Mouse (Mus musculus) lung, postnatal 25 days (tissue): ENCODE measurements at regions not wholly inside any gene's neighbourhood (a gene's known extent, or its start where the extent isn't known, plus 50 kb on each side); places are given as distances from the start of the nearest gene placed in this dataset.

Experiments
- DNase-seq: peaks from one replicate; pipeline ENCODE4 v3.0.0; 2022; ENCODE audit warnings: low spot score

- DNase-seq: no peak
Measured at GRCm38 (mm10) chr10:119054191-119055175, 184.5 kb upstream of the Dyrk2 start.

GRCm38 (mm10) chr10:119052441-119053041 lies 182.5 kb upstream of the Dyrk2 start:
- DNase-seq: no peak

- no peak for DNase-seq
Measured at GRCm38 (mm10) chr10:119051598-119051997, 181.6 kb upstream of the Dyrk2 start.

DNA sequence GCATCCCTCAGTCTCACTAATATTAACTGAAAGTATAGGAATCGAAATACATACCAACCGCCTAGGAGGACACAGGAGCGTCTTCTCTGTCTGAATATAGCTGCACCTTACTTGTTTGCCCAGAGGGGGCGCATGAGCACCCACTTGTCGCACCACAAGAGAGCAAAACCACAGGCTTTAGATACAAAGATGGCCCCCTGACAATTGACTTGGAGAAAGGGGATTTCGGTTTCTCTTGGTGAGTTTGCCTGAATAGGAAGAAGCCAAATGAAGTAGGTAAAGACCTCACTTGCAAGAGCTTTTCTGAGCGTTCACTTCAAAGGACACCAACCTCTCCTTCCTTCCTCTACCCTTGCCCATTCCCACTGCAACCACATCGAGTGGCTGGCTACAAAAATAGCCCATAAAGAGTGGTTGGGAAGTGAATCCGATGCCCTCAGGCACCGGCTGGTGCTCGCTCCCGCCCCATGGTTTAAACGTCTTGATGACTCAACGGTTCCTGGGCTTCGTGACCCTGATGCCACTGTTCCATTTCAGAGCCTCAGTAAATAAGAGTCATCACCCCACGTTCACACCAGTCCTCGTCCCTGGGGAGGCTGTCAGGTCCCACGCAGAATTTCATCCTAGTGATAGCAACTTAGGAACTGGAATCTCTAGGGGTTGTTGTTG lies 180.1 kb upstream of the Dyrk2 start:
- no peak for DNase-seq

DNA sequence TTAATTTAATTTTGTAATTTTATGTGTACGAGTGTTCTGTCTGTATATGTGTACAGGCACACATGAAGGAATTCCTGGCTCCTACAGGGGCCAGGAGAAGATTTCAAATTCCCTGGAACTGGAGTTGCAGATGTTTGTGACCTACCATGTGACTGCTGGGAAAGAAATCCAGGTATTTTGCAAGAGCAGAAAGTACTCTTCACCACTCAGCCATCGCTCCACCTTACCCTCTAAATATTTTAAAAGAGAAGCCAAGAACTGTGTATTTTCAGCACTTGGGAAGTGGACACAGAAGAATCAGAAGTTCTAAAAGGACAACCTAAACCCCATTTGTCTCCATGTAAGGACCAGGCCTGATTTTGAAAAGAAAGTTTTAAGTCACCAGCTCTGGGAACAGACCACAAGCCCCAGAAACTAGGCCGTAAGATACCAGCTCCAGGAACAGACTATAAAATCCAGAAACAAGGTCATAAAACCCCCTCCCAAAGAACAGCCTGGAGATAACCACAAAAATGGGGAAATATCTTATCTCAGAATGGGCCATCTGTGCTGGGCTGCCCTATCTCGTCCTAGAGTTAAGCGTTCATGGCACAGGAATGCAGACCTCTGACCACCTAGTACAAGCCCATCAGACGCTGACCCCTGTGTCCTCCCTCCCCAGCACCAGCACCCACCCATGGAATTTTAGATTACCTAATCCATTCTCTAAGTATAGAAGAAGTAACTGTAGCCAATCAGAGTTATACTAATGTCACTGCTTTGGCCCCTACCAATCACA lies 178.8 kb upstream of the Dyrk2 start:
- peak; percentile 50 for DNase-seq

GRCm38 (mm10) chr10:119045059-119045458 lies 175.1 kb upstream of the Dyrk2 start:
- DNase-seq: no peak

DNA sequence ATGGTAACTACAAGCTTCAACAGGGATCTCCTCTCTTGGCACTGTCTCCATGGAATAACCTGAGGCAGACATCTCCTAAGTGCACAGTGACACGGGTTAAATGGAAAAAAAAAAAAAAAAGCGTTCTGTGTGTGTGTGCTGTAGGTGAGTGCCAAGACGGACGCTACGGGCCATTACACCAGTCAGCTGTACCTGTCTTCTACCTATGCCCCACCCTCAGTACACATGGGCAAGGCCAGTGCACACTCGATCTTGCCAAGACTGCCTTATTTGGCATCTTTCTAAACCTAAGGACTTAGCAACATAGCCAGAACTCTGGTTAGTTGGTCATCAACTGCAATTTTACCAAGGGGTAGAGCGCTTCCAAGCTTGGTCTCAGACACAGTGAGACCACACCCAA lies 173.1 kb upstream of the Dyrk2 start:
- no peak for DNase-seq

DNA sequence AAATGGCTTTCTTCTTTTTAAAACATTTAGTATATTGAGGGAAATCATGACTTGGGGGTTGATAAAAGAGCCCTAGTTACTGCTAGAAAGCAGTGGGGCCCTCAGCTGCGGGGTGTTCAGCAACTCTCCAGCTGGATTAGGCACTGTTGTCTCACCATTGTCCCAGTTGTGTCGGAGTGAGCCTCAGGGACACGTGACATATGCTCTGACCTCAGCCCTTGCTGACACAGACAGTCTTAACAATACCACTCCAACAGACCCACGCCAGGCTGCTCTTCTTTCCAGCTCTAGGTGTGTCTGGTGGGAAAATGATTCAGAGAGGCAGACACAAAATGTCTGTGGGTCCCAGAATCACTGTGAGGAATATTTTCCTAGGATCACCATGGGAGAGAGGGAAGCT lies 170.2 kb upstream of the Dyrk2 start:
- DNase-seq: no peak

GRCm38 (mm10) chr10:119039732-119040131 lies 169.7 kb upstream of the Dyrk2 start:
- DNase-seq: no peak

- no peak for DNase-seq
Measured at GRCm38 (mm10) chr10:119038991-119039390, 169.0 kb upstream of the Dyrk2 start.

DNA sequence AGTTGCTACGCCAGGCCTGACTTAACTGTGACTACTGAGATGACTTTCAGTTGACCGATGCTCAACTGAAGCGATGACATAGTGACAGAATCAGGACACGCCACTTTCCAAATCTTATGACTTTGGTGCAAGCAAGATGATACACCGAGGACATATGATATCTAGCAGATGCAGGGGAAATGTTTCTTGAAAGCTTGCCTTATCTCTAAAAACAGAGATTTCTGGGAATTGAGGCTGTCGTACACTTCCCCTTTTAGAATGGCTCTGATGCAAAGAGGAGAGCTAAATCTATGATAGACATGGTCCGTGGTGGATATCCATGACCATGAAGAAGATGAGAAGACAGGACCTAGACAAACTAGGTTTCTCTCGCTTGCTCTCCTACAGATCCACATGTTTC lies 167.8 kb upstream of the Dyrk2 start:
- DNase-seq: no peak

DNA sequence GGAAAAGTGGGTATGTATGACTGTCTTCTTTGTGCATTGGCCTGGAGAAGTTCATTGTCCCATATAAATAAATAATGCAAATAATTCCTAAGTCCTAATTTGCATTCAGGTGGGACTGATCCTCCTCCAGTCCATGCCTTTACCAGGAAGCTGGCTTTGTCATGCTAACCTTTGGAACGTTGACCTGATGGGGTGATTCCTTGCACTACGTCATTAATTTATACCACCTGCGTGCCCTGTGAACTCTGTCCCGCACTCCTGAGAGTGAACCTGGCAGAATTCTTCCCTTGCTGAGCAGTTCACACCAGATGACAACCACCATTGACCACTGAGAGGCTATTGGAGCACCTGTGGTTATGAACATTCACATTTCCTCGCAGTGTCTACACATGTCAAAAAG lies 165.9 kb upstream of the Dyrk2 start:
- DNase-seq: no peak

GRCm38 (mm10) chr10:119034396-119034795 lies 164.4 kb upstream of the Dyrk2 start:
- DNase-seq: no peak

- DNase-seq: no peak
Measured at GRCm38 (mm10) chr10:119031282-119032275, 161.6 kb upstream of the Dyrk2 start.

DNA sequence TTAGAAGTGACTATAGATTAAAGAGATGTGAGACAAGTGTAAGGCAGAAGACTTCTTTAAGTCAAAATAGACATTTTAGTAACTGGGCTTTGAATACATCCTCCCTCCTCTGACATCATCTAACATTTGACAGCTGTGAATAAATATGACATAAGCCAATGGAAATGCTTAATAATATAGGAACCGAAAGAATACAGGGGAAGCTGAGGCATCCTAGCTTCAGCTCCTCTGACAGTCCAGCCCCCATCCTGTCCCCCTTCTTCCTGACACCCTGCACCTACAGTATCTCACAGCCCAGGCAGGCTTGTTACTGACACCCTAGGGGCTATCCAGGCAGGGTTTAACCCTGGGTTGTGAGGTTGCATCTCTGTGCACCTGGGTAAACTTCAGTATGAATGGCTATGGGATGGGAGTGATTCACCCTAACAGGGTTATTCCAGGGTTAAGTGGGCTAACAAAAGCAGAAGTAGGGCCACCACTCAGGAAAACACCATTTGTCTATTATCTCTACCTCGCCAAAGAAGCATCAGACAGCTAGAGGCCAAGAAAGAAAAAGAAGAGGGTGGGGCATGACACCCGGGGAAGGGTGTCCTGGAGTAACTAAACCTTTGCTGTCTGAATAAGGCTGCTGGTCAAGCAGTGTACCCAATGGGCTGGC lies 158.6 kb upstream of the Dyrk2 start:
- DNase-seq: no peak

DNA sequence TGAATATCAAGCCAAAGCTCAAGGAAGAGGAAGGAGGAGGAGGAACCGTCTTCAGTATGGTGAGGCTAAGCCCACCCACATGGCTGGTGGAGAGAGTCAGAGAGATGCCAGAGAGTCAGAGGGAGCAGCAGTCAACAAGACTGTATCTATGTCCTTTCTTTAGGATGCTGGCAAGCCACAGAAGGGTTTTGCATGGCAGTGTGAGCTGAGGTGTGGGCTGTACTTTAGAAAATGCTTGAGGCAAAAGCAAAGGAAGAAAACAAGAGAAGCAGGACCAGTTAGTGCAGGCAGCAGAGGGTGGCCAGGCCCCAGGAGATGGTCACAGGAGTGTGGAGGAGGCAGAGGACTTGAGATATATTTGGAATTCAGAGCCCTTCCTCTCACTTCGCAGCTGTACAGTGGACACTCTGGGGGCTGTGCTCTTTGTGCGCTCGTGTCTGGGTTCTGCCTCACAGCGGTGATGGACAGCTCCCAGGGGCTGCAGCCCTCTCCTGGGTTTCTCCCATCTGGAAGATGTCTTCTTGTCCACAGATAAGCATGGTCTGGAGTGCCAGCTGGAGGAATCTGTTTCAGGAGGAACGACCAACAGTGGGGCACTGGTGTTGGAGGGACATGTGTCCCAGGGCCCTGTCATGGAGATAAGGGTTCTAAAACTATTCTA lies 157.4 kb upstream of the Dyrk2 start:
- DNase-seq: no peak

DNA sequence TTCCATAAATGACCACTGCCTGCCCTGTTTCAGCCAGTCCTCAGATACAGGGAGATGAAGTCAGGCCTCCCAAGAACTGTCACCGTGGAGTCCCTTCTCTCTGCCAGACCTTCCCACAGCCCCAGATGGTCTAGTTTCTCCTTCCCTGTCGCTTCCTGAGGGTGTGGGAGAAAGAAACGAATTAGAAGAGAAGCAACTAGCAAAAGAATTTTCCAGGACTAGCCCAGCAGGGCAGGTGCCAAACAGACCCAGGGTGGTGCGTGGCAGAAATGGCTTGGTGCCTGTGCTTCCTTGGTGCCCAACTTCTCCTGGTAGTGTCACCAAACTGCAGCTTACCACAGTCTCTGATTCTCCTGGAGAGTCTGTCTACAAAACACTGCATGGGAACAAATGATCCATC lies 156.3 kb upstream of the Dyrk2 start:
- no peak for DNase-seq

DNA sequence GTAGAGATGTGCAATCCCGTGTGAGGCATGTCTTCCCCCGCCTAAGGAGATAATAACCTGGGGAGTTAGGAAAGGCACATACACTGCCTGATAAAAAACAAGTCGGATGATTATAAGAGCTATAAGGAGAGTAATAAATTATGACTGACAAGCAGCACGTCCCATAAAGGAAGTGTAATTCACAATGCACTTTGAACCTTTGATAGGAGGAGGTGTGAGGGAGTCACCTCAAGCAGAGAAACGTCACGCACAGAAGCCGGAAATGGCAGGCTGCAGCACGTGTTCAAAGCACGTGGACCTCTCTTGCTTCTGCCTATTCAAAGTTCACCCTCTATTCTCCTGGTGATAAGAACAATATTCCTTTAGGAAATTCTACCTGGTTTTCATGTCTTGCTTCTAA lies 154.4 kb upstream of the Dyrk2 start:
- no peak for DNase-seq

DNA sequence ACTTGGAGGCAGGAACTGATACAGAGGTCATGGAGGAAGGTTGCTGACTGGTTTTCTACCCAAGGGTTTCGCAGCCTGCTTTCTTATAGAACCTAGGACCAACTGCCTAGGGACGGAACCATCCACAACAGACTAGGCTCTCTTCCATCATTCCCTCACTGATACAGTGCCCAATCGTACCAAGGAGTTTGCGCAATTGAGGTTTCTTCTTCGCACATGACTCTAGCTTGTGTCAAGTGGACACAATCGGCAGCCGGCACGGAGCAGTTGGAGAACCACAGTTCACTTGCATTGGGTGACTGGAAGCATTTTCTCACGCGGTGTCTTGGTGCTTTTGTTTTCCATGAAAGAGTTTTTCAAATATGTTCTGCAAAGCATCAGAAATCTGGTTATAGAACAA lies 149.1 kb upstream of the Dyrk2 start:
- DNase-seq: no peak

DNA sequence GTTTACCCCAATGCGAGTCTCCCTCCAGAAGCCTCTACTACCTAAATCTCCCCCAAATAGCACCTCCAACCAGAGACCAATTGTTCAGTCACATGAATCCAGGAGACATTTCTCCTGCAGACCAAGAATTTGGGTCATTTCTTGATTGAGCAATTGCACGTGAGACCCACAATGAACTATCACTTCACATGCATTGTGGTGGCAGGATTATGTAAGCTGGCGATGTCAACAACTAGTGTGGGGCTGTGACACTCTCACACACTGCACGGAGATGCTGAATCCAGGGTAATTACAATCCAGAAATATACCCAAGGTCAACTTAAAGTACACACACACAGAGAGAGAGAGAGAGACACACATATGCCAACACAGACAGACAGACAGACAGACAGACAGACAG lies 148.5 kb upstream of the Dyrk2 start:
- no peak for DNase-seq
